Mouse (Mus musculus) ES-E14 (cell line): ENCODE measurements at regions not wholly inside any gene's neighbourhood (a gene's known extent, or its start where the extent isn't known, plus 50 kb on each side); places are given as distances from the start of the nearest gene placed in this dataset.

Experiments
- DNase-seq: peaks from one replicate; pipeline ENCODE4 v3.0.0-alpha.2; 2013; ENCODE audit warnings: low read depth, low spot score
- H3K27ac ChIP-seq: 2 replicates; pipeline ENCODE4 v1.5.1; 2012; ENCODE audit warnings: low read depth, mild to moderate bottlenecking, low read length, moderate library complexity, mixed read lengths; ENCODE audit not compliant: poor library complexity, insufficient read depth, severe bottlenecking
- H3K36me3 ChIP-seq: 2 replicates; pipeline ENCODE4 v1.6.1; 2012; ENCODE audit warnings: mild to moderate bottlenecking, low read length, moderate library complexity, mixed read lengths; ENCODE audit not compliant: control insufficient read depth, poor library complexity, insufficient read depth, severe bottlenecking
- H3K4me1 ChIP-seq, 2 experiments: fragments of 150-350 bp in 1 of 2; sonication (generic) in 1 of 2; 2 replicates each; pipeline ENCODE4 v1.6.1; 2012; ENCODE audit warnings: low read length in 2 of 2, mild to moderate bottlenecking in 1 of 2, mixed read lengths in 1 of 2; ENCODE audit not compliant: control insufficient read depth in 2 of 2, insufficient read depth in 2 of 2, poor library complexity in 1 of 2
- H3K4me3 ChIP-seq, 2 experiments: fragments of 150-350 bp in 1 of 2; sonication (generic) in 1 of 2; 2 replicates each; pipeline ENCODE4 v1.5.1; 2012; ENCODE audit warnings: low read length in 2 of 2, low read depth in 1 of 2, mild to moderate bottlenecking in 1 of 2, mixed read lengths in 1 of 2; ENCODE audit not compliant: insufficient read depth in 1 of 2, poor library complexity in 1 of 2, severe bottlenecking in 1 of 2
- H3K9ac ChIP-seq: 2 replicates; pipeline ENCODE4 v1.6.1; 2012; ENCODE audit warnings: low read depth, mild to moderate bottlenecking, low read length, mixed read lengths; ENCODE audit not compliant: poor library complexity, insufficient read depth, severe bottlenecking
- H3K9me3 ChIP-seq: fragments of 150-350 bp; sonication (generic); 2 replicates; pipeline ENCODE4 v1.6.1; 2012; ENCODE audit warnings: low read depth, mild to moderate bottlenecking, low read length; ENCODE audit not compliant: control insufficient read depth, insufficient read depth
- CHD2 ChIP-seq: IDR thresholded peaks from 2 replicates; pipeline ENCODE4 v1.6.1; 2014; ENCODE audit warnings: mild to moderate bottlenecking, low read depth, low read length, inconsistent platforms
- HCFC1 ChIP-seq: IDR thresholded peaks from 2 replicates; pipeline ENCODE4 v1.6.1; 2012; ENCODE audit warnings: low read length, inconsistent platforms, borderline replicate concordance; ENCODE audit not compliant: insufficient read depth
- MAFK ChIP-seq: IDR thresholded peaks from 2 replicates; pipeline ENCODE4 v1.6.1; 2014; ENCODE audit warnings: mild to moderate bottlenecking, low read depth, low read length, inconsistent platforms; ENCODE audit not compliant: insufficient read depth
- ZC3H11A ChIP-seq: IDR thresholded peaks from 2 replicates; pipeline ENCODE4 v1.6.1; 2012; ENCODE audit warnings: low read depth, mild to moderate bottlenecking, inconsistent platforms, low read length, borderline replicate concordance
- ZNF384 ChIP-seq: IDR thresholded peaks from 2 replicates; pipeline ENCODE4 v1.6.1; 2012; ENCODE audit warnings: low read depth, low read length, inconsistent platforms
- in situ Hi-C, 2 experiments: fragments of 600-800 bp; cut with MboI; formaldehyde crosslinking; loops; one replicate each; pipeline ENCODE4 v1.15.1; 2025; ENCODE audit warnings: low sequenced_read_pairs in 2 of 2, inconsistent platforms in 1 of 2; ENCODE audit not compliant: unreplicated experiment in 2 of 2

DNA sequence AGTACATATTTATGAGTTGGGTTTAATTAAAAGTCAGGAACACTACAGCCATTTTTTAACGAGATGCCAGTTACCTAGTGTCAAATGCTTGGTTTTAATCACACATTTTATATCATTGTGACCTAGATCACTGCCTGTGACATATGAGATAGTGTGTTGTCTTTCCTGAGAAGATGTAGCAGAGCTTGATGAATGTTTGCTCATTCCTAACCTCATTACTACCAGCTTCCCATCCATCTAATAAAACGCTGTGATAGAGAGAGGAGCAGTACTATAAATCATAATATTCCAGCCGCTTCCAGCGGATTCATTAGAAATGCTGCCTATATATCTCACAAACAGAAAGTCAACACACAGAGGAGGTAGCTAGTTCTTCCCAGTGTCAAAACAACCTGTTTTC is 163.6 kb downstream of the Aldoart1 start:
- Histone ChIP-seq H3K36me3 (no peaks in the 10 kb centered on the region), H3K9ac (no peak overlapping the region), H3K4me1 (no peaks in the 10 kb centered on the region), H3K4me3 (no peak overlapping the region), H3K9me3 (no peaks in the 10 kb centered on the region), H3K27ac (no peak overlapping the region)
- in situ Hi-C loops, result no loop called here
- no peak for TF ChIP-seq CHD2
- no peak for TF ChIP-seq MAFK
- TF ChIP-seq ZNF384, result no peak
- TF ChIP-seq ZC3H11A, result no peak
- no peak for TF ChIP-seq HCFC1
- DNase-seq, result no peak

DNA sequence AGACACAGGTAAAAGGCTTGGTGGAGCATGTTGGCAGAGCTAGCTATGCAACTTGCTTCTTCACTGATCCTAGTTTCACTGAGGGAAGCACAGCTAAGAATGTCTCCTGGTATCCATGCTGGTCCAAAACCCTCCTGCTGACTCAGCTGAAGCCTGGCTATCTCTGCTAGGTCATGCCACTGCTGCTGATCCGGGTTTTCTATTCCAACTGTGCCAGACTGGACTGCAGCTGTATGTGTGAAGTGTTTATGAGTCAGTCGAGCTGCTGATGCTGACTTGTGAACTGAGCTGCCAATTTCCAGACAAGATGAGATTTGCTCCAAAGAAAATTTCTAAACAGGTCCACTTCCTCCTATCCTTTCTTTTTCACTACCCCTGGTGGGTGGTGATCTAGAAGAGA is 178.4 kb downstream of the Aldoart1 start:
- H3K9me3 ChIP-seq, result no peaks in the 10 kb centered on the region
- in situ Hi-C loops, result no loop called here
- no peaks in the 10 kb centered on the region for H3K36me3 ChIP-seq
- no peak for TF ChIP-seq MAFK
- TF ChIP-seq HCFC1, result no peak
- no peak for TF ChIP-seq ZC3H11A
- TF ChIP-seq ZNF384, result no peak
- TF ChIP-seq CHD2, result no peak
- no peak for DNase-seq
- no peak overlapping the region for H3K4me3 ChIP-seq
- H3K27ac ChIP-seq, result no peak overlapping the region
- H3K4me1 ChIP-seq, result no peaks in the 10 kb centered on the region
- H3K9ac ChIP-seq, result no peak overlapping the region

DNA sequence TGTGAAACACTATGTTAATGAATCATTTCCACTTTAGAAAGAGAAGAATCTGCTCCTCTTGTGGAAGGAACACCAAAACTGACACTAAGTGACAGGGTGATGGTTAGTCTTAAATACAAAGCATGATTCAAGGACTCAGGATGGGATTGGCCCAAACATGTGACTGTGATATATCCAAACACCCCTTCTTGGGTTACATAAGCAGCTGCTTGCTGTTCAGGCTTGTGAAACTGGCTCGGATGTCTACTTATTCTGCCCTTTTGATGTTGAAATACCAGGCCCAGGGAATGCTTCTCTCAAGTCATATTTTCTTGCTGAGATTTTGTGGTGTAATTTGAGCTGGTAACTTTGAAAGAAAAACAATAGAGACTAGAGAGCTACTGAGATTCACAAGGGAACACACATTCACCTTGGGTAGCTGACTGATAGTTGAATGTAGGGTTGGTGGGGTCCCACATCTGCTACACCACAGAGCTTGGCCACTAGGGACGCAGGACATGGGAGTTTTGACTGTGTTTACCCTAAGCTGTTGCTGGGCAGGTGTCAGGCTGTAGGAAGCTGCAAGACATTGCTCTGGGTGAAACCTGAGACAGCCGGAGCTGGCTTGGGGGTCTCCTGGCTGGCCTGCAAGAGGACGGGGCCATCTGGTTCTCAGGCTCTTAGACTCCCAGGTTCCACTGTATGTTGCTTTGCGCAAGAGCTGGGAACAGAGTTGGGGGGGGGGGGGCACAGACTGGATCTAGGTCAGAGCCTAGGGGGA is 180.6 kb downstream of the Aldoart1 start:
- no peak for DNase-seq
- H3K4me3 ChIP-seq, result no peak overlapping the region
- H3K4me1 ChIP-seq, result no peaks in the 10 kb centered on the region
- H3K36me3 ChIP-seq, result no peaks in the 10 kb centered on the region
- in situ Hi-C loops, result no loop called here
- TF ChIP-seq ZC3H11A, result no peak
- TF ChIP-seq MAFK, result no peak
- TF ChIP-seq CHD2, result no peak
- TF ChIP-seq ZNF384, result no peak
- TF ChIP-seq HCFC1, result no peak
- no peak overlapping the region for H3K9ac ChIP-seq
- no peaks in the 10 kb centered on the region for H3K9me3 ChIP-seq
- H3K27ac ChIP-seq, result no peak overlapping the region

DNA sequence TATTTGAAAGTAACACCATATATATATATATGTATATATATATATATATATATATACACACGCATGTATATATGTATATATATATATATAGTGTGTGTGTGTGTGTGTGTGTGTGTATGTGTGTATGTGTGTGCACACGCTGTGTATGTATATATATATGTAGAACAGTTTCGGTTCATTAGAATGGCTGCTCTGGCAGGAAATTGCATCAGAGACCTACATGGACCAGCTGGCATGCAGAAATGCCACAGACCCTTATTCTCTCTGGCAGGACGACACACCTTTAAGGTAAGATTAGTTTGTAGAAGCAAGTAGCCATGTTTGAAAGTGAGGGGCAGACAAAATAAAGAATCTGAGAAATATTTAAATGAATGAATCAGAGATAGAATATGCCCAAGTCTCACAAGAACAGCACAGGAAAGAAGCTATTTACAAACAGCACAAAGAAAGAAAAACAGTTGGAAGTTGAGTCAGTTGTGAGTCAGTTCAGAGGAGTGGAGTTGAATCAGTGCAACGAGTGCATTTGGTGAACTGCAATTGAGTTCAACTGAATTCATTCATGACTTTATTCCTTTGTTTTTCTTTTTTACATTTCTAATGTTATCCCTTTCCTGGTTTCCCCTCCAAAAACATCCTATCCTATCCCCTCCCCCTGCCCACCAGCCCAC is 182.5 kb downstream of the Aldoart1 start:
- DNase-seq, result no peak
- Histone ChIP-seq H3K4me1 (no peaks in the 10 kb centered on the region), H3K9me3 (no peaks in the 10 kb centered on the region), H3K9ac (no peak overlapping the region), H3K36me3 (no peaks in the 10 kb centered on the region), H3K27ac (no peak overlapping the region), H3K4me3 (no peak overlapping the region)
- TF ChIP-seq MAFK (no peak), ZC3H11A (no peak), HCFC1 (no peak), ZNF384 (no peak), CHD2 (no peak)
- in situ Hi-C loops, result no loop called here
